Mouse (Mus musculus): ENCODE measurements around the gene Eps8. TPM values are rescaled to one million over a fixed set of nuclear protein-coding genes. Genes with fewer than 3 reads are reported as not detected.

Eps8 gene
- total RNA-seq (2021): 10 to 100 TPM; 33.1 to 39.5 TPM

GRCm38 (mm10) chr6:137654776-137655175 is at the start of gene Eps8:
Gene Eps8, minus strand, starts transcription at chr6:137654876.
- DNase-seq: no peak
- intact Hi-C loops (cut with DNase I): no loop called here

DNA sequence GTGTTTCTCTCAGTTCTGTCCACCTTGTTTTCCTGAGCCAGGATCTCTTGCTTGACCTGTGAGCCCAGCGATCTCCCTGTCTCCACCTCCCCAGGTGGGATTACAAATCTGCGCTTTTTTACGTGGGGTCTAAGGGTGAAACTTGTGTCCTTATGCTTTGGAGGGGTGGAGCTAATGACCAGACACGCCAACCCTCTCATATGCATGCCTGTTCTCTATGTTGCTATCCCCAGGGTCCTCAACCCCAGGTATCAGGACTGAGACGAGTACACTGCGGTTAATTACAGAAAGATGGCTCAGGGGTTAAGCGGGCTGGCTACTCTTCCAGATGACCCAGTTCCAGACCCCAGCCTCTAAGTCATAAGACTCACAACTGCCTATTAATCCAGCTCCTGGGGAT is 48.8 kb upstream of the Eps8 start:
- intact Hi-C loops (cut with DNase I): no loop called here

GRCm38 (mm10) chr6:137702918-137703317 is 48.2 kb upstream of the Eps8 start:
- intact Hi-C loops (cut with DNase I): no loop called here
- DNase-seq: no peak

More for the DNA sequence above, 48.8 kb upstream of the Eps8 start:
- DNase-seq: no peak

DNA sequence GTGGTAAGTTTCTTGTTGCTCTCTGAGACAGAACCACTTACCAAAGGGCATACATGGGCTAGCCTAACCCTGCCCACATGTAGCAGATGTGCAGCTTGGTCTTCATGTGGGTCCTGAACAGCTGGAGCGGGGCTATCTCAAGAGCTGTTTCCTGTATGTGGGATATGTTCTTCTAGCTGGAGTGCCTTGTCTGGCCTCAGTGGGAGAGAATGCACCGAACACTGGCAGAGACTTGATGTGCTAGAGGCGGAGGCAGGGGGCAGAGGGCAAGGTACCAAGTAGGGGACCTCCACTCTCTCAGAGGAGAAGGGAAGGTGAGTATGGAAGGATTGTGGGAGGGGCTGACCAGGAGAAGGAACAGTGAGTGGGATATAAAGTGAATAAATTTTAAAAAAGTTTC is 47.5 kb upstream of the Eps8 start:
- intact Hi-C loops (cut with DNase I): no loop called here
- DNase-seq: no peak

- intact Hi-C loops (cut with DNase I): no loop called here
- DNase-seq: no peak
Measured at GRCm38 (mm10) chr6:137699434-137699833, 44.8 kb upstream of the Eps8 start.

DNA sequence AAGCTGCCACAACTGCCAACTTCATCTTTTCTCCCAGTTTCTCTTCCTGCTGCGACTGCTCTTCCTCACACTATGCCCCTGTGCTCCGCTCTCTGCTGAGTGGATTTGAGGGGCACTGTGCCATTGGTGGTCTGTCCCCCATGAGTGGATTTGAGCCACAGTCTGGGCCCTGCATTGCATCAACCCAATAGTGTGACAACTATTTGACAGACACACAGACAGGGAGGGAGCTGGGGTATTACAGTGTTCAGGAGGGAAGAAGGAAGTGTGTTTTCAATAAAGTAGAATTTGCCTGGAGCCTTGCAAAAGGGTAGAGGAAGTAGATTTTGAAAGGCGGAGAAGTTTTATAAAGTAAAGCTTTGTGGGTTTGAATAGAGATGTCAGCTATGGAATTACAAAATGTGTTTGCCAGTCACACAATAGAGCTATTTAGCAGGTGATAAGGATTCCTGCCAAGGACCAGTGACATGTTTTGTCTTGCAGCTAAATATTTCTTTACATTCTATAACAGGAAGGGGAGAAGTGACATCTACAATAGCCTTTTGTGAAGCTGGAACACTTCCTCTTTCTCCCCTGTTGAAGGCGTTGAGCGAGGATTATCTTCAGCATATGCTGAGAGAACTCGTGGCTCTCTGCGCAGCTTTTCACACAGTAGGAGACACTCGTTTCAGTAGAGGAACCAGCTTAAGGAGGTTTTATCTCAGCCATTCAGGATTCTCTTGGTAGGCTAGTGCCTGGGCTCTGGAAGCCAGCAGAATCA is 41.9 kb upstream of the Eps8 start:
- DNase-seq: no peak
- intact Hi-C loops (cut with DNase I): no loop called here

DNA sequence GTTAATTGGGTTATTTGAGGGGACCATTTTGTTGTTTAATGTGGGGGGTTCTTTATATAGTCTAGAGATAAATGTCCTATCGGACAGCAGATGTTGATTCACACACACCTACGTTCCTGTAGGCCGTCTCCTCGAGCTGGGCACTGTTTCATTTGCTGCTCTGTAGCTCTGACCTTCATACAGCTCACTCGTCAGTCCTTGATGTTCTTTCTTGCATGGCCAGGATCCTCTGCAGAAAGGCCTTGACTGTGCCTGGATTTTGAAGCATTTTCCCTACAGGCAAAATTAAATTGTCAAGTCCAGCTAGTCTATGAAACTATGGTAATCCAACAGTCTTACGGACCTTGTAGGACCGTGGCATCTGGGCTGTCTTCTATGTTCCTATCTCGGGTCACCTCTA is 40.4 kb upstream of the Eps8 start:
- no peak for DNase-seq
- intact Hi-C loops (cut with DNase I): no loop called here

DNA sequence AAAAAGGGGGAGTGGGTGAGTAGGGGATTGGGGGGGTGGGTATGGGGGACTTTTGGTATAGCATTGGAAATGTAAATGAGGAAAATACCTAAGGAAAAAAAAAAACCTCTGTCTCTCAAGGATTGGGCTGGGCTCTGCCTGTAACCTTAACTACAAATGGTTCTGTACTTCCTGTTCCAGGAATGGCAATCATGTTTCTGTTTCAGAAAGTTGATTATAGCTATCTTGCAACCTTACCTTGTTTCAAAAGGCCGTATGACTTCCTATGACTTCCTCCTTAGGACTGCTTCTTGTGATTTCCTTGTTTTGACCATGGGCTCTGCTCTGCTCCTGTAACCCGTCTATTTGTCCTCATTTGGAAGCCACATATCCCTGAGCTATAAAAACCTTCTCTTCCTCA is 39.6 kb upstream of the Eps8 start:
- intact Hi-C loops (cut with DNase I): no loop called here

DNA sequence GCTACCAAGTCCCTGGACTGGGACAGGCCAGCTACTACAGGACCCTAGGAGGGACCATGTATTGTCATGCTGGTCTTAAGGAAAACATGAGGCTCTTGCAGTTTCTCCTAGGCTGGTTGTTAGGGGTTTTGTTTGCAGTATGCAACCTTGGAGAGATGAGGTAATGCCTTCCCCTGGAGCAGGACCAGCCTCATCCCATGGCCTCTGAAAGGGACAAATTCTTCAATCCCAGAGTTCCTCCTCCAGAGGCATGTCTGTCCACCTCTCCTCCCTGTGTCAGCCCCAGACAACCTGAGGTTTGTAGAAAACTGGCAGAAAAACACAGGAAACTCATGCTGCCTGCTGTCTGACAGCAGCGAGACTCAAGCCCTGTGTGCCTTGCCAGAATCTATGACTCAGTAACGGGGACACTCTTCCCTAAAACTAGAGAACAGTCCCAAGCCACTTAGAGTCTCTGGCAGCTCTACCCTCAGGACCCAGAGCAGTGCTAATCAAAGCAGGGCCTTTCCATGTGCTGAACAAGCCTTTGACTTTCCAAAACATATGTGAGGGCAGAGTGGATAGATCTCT is 36.0 kb upstream of the Eps8 start:
- intact Hi-C loops (cut with DNase I): no loop called here

More for the DNA sequence above, 39.6 kb upstream of the Eps8 start:
- no peak for DNase-seq

GRCm38 (mm10) chr6:137688506-137689105 is 33.9 kb upstream of the Eps8 start:
- intact Hi-C loops (cut with DNase I): no loop called here
- DNase-seq: no peak

More for the DNA sequence above, 36.0 kb upstream of the Eps8 start:
- DNase-seq: no peak

- DNase-seq: no peak
- intact Hi-C loops (cut with DNase I): no loop called here
Measured at GRCm38 (mm10) chr6:137688079-137688478, 33.4 kb upstream of the Eps8 start.

DNA sequence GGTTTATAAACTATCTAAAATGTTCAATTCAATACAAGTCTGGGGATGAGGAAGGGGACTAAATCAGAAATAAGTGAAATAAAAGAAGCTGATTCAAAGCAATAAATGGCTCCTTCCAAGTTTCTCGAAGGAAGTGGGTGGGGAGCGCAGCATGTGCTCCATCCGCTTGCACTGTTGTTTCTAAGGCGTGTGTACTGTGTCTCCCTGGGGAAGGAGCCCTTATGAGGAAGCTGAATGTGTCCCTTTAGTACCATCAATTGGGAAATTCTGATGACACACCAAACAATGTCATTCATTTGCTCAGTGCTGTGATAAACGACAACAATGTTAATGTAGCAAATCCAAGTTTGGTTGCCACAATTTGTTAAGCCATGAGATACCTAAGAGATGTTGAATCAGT is 33.0 kb upstream of the Eps8 start:
- no peak for DNase-seq
- intact Hi-C loops (cut with DNase I): no loop called here

DNA sequence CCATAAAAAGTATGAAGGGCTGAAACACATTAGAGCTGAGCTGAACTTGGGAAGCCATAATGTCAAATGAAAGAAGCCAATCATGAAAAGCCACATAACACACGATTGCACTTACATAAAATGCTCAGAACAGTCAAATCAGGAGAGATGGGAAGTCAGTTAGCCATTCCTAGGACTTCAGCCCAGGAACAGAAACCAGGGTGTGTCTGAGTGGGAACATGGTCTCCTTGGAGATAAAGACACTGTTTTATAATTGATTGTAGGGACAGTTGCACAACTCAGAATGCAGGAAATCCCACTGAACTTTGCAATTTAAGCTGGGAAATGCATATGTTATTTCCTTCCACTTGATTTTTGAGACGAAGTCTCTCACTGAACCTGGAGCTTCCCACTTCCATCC is 28.0 kb upstream of the Eps8 start:
- no peak for DNase-seq
- intact Hi-C loops (cut with DNase I): no loop called here

DNA sequence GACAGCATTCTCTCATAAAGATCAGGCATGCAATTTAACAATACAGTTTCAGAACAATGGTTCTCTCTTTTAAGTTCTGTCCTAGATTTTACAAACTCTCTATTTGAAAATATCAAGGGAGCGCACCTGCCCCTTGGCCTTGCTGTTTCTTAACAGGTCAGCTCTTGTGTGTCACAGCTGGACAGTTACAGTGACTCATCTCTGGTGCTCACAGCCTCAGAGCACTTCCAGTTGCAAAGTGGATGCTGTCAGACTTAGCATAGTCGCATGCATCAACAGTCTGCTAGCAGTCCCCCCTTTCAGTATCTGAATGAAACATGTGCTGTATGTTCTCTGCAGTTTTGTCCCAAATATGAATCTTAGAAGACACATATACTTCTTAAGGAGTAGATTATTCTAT is 26.3 kb upstream of the Eps8 start:
- intact Hi-C loops (cut with DNase I): no loop called here

DNA sequence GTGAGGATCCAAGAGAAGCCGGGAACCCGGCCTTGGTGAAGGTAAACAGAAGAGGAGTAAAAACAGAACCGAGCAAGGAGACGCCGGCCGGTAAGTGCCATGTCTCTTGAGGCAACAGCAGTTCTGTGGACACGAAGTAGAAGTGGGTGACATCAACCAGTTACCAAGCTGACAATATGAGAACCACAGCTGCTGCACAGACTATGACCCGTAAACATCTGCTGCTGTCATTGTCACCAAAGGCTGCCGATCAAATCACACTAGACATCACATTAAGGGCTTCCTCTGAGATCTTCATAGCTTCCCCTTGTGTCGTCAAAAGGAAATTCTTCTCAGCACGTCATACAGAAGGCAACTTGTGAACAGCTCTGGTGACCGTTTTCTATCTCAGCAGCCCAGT is 21.9 kb upstream of the Eps8 start:
- no peak for DNase-seq
- intact Hi-C loops (cut with DNase I): no loop called here

More for the DNA sequence above, 26.3 kb upstream of the Eps8 start:
- DNase-seq: no peak

DNA sequence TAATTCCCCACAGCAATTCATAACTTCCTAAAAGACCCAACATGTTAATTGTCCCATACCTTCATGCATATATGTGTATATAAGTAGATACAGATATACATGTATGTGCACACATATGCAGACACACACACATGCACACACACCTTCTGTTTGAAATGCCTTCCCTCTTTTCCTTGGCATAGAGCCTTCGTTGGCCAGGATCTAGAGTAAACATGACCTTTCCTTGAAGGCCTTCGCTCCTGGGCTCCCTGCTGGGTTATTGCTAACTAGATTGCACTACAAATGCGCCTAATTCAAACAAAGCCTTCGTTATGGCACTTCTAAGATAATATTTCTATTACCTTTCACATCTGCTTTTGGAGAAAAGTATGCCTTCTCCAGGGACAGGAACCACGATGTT is 20.9 kb upstream of the Eps8 start:
- DNase-seq: no peak
- intact Hi-C loops (cut with DNase I): no loop called here

GRCm38 (mm10) chr6:137673301-137673700 is 18.6 kb upstream of the Eps8 start:
- no peak for DNase-seq
- intact Hi-C loops (cut with DNase I): no loop called here

GRCm38 (mm10) chr6:137671561-137671960 is 16.9 kb upstream of the Eps8 start:
- DNase-seq: no peak
- intact Hi-C loops (cut with DNase I): no loop called here

DNA sequence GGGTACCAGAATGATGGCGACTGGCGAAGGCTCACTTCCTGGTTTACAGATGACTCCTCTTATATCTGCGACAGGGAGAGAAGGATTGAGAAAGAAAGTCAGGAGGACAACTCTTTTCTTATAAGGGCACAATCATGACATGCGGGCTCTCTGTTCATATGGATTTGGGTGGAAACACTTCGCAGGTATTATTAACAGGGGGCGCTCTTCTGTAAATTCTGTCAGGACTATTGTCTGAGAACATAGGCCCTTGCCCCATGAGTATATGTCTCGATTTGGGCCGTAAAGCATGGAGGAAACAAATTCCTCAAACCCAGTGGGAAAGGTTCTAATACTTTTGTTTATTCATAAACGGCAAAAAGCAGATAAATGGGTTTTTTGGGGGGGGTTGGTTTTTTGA is 16.1 kb upstream of the Eps8 start:
- DNase-seq: no peak
- intact Hi-C loops (cut with DNase I): no loop called here

DNA sequence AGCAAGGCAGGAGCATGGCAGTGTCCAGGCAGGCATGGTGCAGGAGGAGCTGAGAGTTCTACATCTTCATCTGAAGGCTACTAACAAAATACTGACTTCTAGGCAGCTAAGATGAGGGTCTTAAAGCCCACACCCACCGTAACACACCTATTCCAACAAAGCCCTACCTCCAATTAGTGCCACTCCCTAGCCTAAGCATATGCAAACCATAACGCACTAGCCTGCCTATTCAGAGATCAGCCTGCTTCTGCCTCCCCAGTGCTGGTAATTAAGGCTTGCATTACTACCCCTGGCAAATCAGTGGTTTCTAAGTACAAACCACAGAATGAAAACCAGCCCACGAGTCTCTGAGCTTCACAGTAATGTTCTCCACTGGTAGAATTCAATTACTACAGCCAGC is 15.2 kb upstream of the Eps8 start:
- intact Hi-C loops (cut with DNase I): no loop called here

GRCm38 (mm10) chr6:137669433-137669832 is 14.8 kb upstream of the Eps8 start:
- intact Hi-C loops (cut with DNase I): no loop called here
- DNase-seq: no peak

More for the DNA sequence above, 15.2 kb upstream of the Eps8 start:
- no peak for DNase-seq

GRCm38 (mm10) chr6:137668331-137668730 is 13.7 kb upstream of the Eps8 start:
- intact Hi-C loops (cut with DNase I): no loop called here
- DNase-seq: no peak

Data from left cerebral cortex, postnatal 4 days (tissue).